Mouse (Mus musculus) heart, embryonic 15.5 days (tissue): ENCODE measurements around the gene Trip11. TPM values are rescaled to one million over a fixed set of nuclear protein-coding genes. Genes with fewer than 3 reads are reported as not detected.

Source experiments
- ATAC-seq: fragments of 200-750 bp; cut with Nextera tagmentation; replicated peaks from 2 replicates; pipeline ENCODE4 v1.8.0; 2017; ENCODE audit warnings: low read depth, moderate TSS enrichment; ENCODE audit not compliant: insufficient number of reproducible peaks, insufficient read depth, low FRiP score
- H3K27ac ChIP-seq: fragments of 300-500 bp; sonication (generic); 2 replicates; pipeline ENCODE4 v1.5.1; 2015; ENCODE audit warnings: mild to moderate bottlenecking, inconsistent platforms
- H3K27me3 ChIP-seq: fragments of 300-500 bp; sonication (generic); 2 replicates; pipeline ENCODE4 v1.6.1; 2015; ENCODE audit warnings: inconsistent platforms
- H3K36me3 ChIP-seq: fragments of 300-500 bp; sonication (generic); 2 replicates; pipeline ENCODE4 v1.6.1; 2015; ENCODE audit warnings: mild to moderate bottlenecking, inconsistent platforms
- H3K4me1 ChIP-seq: fragments of 300-500 bp; sonication (generic); replicated peaks from 2 replicates; pipeline ENCODE4 v1.6.1; 2015; ENCODE audit warnings: inconsistent platforms
- H3K4me2 ChIP-seq: fragments of 300-500 bp; sonication (generic); 2 replicates; pipeline ENCODE4 v1.6.1; 2015; ENCODE audit warnings: inconsistent platforms, mild to moderate bottlenecking, moderate library complexity
- H3K4me3 ChIP-seq: fragments of 300-500 bp; sonication (generic); 2 replicates; pipeline ENCODE4 v1.5.1; 2015; ENCODE audit warnings: mild to moderate bottlenecking, inconsistent platforms
- H3K9ac ChIP-seq: fragments of 300-500 bp; sonication (generic); 2 replicates; pipeline ENCODE4 v1.6.1; 2015; ENCODE audit warnings: mild to moderate bottlenecking, inconsistent platforms
- H3K9me3 ChIP-seq: fragments of 300-500 bp; sonication (generic); replicated peaks from 2 replicates; pipeline ENCODE4 v1.6.1; 2016; ENCODE audit warnings: inconsistent platforms
- WGBS: fragments of 180-500 bp; shearing (Covaris S2); methylation state at CpG from one replicate; pipeline ENCODE4 v1.1.7; 2015; ENCODE audit warnings: mixed read lengths; 5-methylcytosine and 5-hydroxymethylcytosine counted together
- polyA plus RNA-seq: library from polyadenylated mRNA; unstranded; fragments of >200 nt; fragmentation: Nextera tagmentation; extraction: Ambion mirVana; gene quantifications from 2 replicates; pipeline ENCODE4 v1.2.1, GENCODE M21; 2015

Trip11 gene
- polyA plus RNA-seq, 1 experiment from 2014 or later: 20.8 TPM

GRCm38 (mm10) chr12:101798189-101798922 lies 114.7 kb downstream of the Trip11 start:
- 53% methylated on average over 7 of the region's 7 CpGs for WGBS
- no peaks in the 10 kb centered on the region for H3K4me1 ChIP-seq
- no peak overlapping the region for H3K9ac ChIP-seq
- H3K4me3 ChIP-seq: no peak overlapping the region
- H3K36me3 ChIP-seq: no peaks in the 10 kb centered on the region
- no peak for ATAC-seq
- no peaks in the 10 kb centered on the region for H3K9me3 ChIP-seq
- H3K27ac ChIP-seq: no peak overlapping the region
- H3K27me3 ChIP-seq: no peaks in the 10 kb centered on the region
- no peak overlapping the region for H3K4me2 ChIP-seq

GRCm38 (mm10) chr12:101794458-101794857 lies 118.6 kb downstream of the Trip11 start:
- Histone ChIP-seq H3K27ac (no peak overlapping the region), H3K27me3 (no peaks in the 10 kb centered on the region), H3K9me3 (no peaks in the 10 kb centered on the region), H3K9ac (no peak overlapping the region), H3K4me1 (no peaks in the 10 kb centered on the region), H3K4me2 (no peak overlapping the region), H3K36me3 (no peaks in the 10 kb centered on the region), H3K4me3 (no peak overlapping the region)
- no peak for ATAC-seq
- 71% methylated on average over 3 of the region's 3 CpGs for WGBS

GRCm38 (mm10) chr12:101793221-101793621 lies 119.8 kb downstream of the Trip11 start:
- ATAC-seq: no peak

GRCm38 (mm10) chr12:101792684-101793083 lies 120.4 kb downstream of the Trip11 start:
- Histone ChIP-seq H3K4me1 (no peaks in the 10 kb centered on the region), H3K9ac (no peak overlapping the region), H3K36me3 (no peaks in the 10 kb centered on the region), H3K4me3 (no peak overlapping the region), H3K27me3 (no peaks in the 10 kb centered on the region), H3K9me3 (no peaks in the 10 kb centered on the region), H3K4me2 (no peak overlapping the region), H3K27ac (no peak overlapping the region)
- 81% methylated on average over 4 of the region's 4 CpGs for WGBS
- no peak for ATAC-seq

More at GRCm38 (mm10) chr12:101793221-101793621, 119.8 kb downstream of the Trip11 start:
- Histone ChIP-seq H3K27ac (no peak overlapping the region), H3K27me3 (no peaks in the 10 kb centered on the region), H3K9me3 (no peaks in the 10 kb centered on the region), H3K4me3 (no peak overlapping the region), H3K36me3 (no peaks in the 10 kb centered on the region), H3K4me1 (no peaks in the 10 kb centered on the region), H3K4me2 (no peak overlapping the region), H3K9ac (no peak overlapping the region)
- 77% methylated on average over 5 of the region's 5 CpGs for WGBS

GRCm38 (mm10) chr12:101789767-101790166 lies 123.3 kb downstream of the Trip11 start:
- no peak overlapping the region for H3K4me2 ChIP-seq
- 76% methylated on average over 3 of the region's 3 CpGs for WGBS
- no peak overlapping the region for H3K4me3 ChIP-seq
- no peaks in the 10 kb centered on the region for H3K36me3 ChIP-seq
- no peaks in the 10 kb centered on the region for H3K27me3 ChIP-seq
- H3K27ac ChIP-seq: no peak overlapping the region
- no peaks in the 10 kb centered on the region for H3K9me3 ChIP-seq
- H3K9ac ChIP-seq: no peak overlapping the region
- no peak for ATAC-seq
- H3K4me1 ChIP-seq: no peaks in the 10 kb centered on the region

GRCm38 (mm10) chr12:101789250-101789649 lies 123.8 kb downstream of the Trip11 start:
- 58% methylated on average over 3 of the region's 3 CpGs for WGBS

More at GRCm38 (mm10) chr12:101789250-101789649, 123.8 kb downstream of the Trip11 start:
- no peak overlapping the region for H3K4me2 ChIP-seq
- no peaks in the 10 kb centered on the region for H3K9me3 ChIP-seq
- no peak overlapping the region for H3K27ac ChIP-seq
- no peak overlapping the region for H3K4me3 ChIP-seq
- H3K36me3 ChIP-seq: no peaks in the 10 kb centered on the region
- no peak for ATAC-seq
- H3K4me1 ChIP-seq: no peaks in the 10 kb centered on the region
- no peak overlapping the region for H3K9ac ChIP-seq
- no peaks in the 10 kb centered on the region for H3K27me3 ChIP-seq

Other genes starting within 250 kb of the Trip11 start
- gene Tc2n, start 194.7 kb downstream of the Trip11 start, polyA plus RNA-seq: 0.49 and 0.74 TPM in 2 replicates
- gene Fbln5, start 94.2 kb downstream of the Trip11 start, polyA plus RNA-seq: 215 and 348 TPM in 2 replicates
- 7.8 and 8.9 TPM in 2 replicates for gene Atxn3, start 45.0 kb upstream of the Trip11 start, polyA plus RNA-seq
- 17.8 and 18.7 TPM in 2 replicates for gene Cpsf2, start 62.7 kb upstream of the Trip11 start, polyA plus RNA-seq
- 2.8 and 2.9 TPM in 2 replicates for gene Slc24a4, start 215.5 kb upstream of the Trip11 start, polyA plus RNA-seq